Mouse (Mus musculus) cortical plate, adult 2 months (tissue): ENCODE data around the gene Col6a3.

Experiments
- CTCF ChIP-seq: fragments of 200-500 bp; IDR thresholded peaks from 2 replicates; pipeline ENCODE4 v1.5.1; 2011; ENCODE audit warnings: mild to moderate bottlenecking, control low read depth, low read length; ENCODE audit not compliant: insufficient read depth; ENCODE audit errors: extremely low read depth
- POLR2A ChIP-seq: fragments of 200-500 bp; IDR thresholded peaks from 2 replicates; pipeline ENCODE4 v1.6.1; 2011; ENCODE audit warnings: mild to moderate bottlenecking, low read length, control low read depth; ENCODE audit not compliant: insufficient read depth; ENCODE audit errors: extremely low read depth

- TF ChIP-seq POLR2A (no peak), CTCF (no peak)
Observed at GRCm38 (mm10) chr1:90790925-90791324, 52.8 kb downstream of the Col6a3 start.
